Mouse (Mus musculus) MEL (cell line): ENCODE results near the gene Atp5b. TPM values are rescaled to one million over a fixed set of nuclear protein-coding genes. Genes with fewer than 3 reads are reported as not detected.

Source experiments
- DNase-seq: peaks from one replicate; pipeline ENCODE4 v3.0.0; 2011; ENCODE audit warnings: low read depth, low spot score
- H3K27ac ChIP-seq: 2 replicates; pipeline ENCODE4 v1.5.1; 2012; ENCODE audit warnings: low read depth, mild to moderate bottlenecking, control low read depth, low read length, moderate library complexity; ENCODE audit not compliant: control insufficient read depth
- H3K27me3 ChIP-seq, 2 experiments: fragments of 150-350 bp in 1 of 2; sonication (generic) in 1 of 2; 2 replicates each; pipeline ENCODE4 v1.6.1; 2012; ENCODE audit warnings: low read length in 2 of 2, mild to moderate bottlenecking in 2 of 2, improper control_type of control experiment in 1 of 2, moderate library complexity in 1 of 2; ENCODE audit not compliant: insufficient read depth in 2 of 2, control insufficient read depth in 1 of 2
- H3K36me3 ChIP-seq, 2 experiments: 2 replicates each; pipeline ENCODE4 v1.6.1; 2012 to 2014; ENCODE audit warnings: low read length in 2 of 2, improper control_type of control experiment in 1 of 2, inconsistent platforms in 1 of 2, mild to moderate bottlenecking in 1 of 2; ENCODE audit not compliant: insufficient read depth in 2 of 2, control insufficient read depth in 1 of 2
- H3K4me1 ChIP-seq, 2 experiments: fragments of 150-350 bp in 1 of 2; sonication (generic) in 1 of 2; 2 replicates each; pipeline ENCODE4 v1.6.1; 2012; ENCODE audit warnings: low read length in 2 of 2, improper control_type of control experiment in 1 of 2, mild to moderate bottlenecking in 1 of 2; ENCODE audit not compliant: insufficient read depth in 2 of 2, control insufficient read depth in 1 of 2
- H3K4me3 ChIP-seq, 2 experiments: fragments of 150-350 bp in 1 of 2; sonication (generic) in 1 of 2; 2 replicates each; pipeline ENCODE4 v1.5.1; 2012; ENCODE audit warnings: low read depth in 2 of 2, low read length in 2 of 2, mild to moderate bottlenecking in 2 of 2, moderate library complexity in 2 of 2, control low read depth in 1 of 2, improper control_type of control experiment in 1 of 2; ENCODE audit not compliant: control insufficient read depth in 1 of 2, insufficient read depth in 1 of 2
- H3K79me2 ChIP-seq: 2 replicates; pipeline ENCODE4 v1.6.1; 2012; ENCODE audit warnings: mild to moderate bottlenecking, low read length, moderate library complexity; ENCODE audit not compliant: control insufficient read depth, poor library complexity, insufficient read depth
- H3K9ac ChIP-seq: 2 replicates; pipeline ENCODE4 v1.6.1; 2012; ENCODE audit warnings: low read depth, mild to moderate bottlenecking, control low read depth, low read length, moderate library complexity; ENCODE audit not compliant: control insufficient read depth, poor library complexity, severe bottlenecking
- H3K9me3 ChIP-seq: fragments of 150-350 bp; sonication (generic); replicated peaks from 2 replicates; pipeline ENCODE4 v1.6.1; 2012; ENCODE audit warnings: mild to moderate bottlenecking, low read length, improper control_type of control experiment, moderate library complexity; ENCODE audit not compliant: insufficient read depth
- BHLHE40 ChIP-seq: IDR thresholded peaks from 2 replicates; pipeline ENCODE4 v1.6.1; 2012; ENCODE audit warnings: low read depth, mild to moderate bottlenecking, inconsistent platforms, low read length, improper control_type of control experiment, borderline replicate concordance
- CTCF ChIP-seq, 3 experiments: IDR thresholded peaks in 2 of 3; conservative IDR thresholded peaks in 1 of 3; 2 replicates each; pipeline ENCODE4 v1.5.1; 2011 to 2012; ENCODE audit warnings: low read length in 3 of 3, low read depth in 2 of 3, mild to moderate bottlenecking in 2 of 3, improper control_type of control experiment in 1 of 3, inconsistent platforms in 1 of 3, mixed read lengths in 1 of 3, moderate library complexity in 1 of 3; ENCODE audit not compliant: control insufficient read depth in 1 of 3, insufficient read depth in 1 of 3, poor library complexity in 1 of 3, severe bottlenecking in 1 of 3
- E2F4 ChIP-seq: IDR thresholded peaks from 2 replicates; pipeline ENCODE4 v1.6.1; 2011; ENCODE audit warnings: low read depth, low read length, improper control_type of control experiment, borderline replicate concordance
- EP300 ChIP-seq, 2 experiments: IDR thresholded peaks; 2 replicates each; pipeline ENCODE4 v1.6.1; 2011; ENCODE audit warnings: improper control_type of control experiment in 2 of 2, low read length in 2 of 2, low read depth in 1 of 2, mild to moderate bottlenecking in 1 of 2
- ETS1 ChIP-seq: IDR thresholded peaks from 2 replicates; pipeline ENCODE4 v1.6.1; 2012; ENCODE audit warnings: low read depth, mild to moderate bottlenecking, inconsistent platforms, low read length, improper control_type of control experiment, moderate library complexity
- GABPA ChIP-seq: IDR thresholded peaks from 2 replicates; pipeline ENCODE4 v1.6.1; 2012; ENCODE audit warnings: low read depth, mild to moderate bottlenecking, inconsistent platforms, low read length, improper control_type of control experiment, moderate library complexity
- GATA1 ChIP-seq: IDR thresholded peaks from 2 replicates; pipeline ENCODE4 v1.6.1; 2011; ENCODE audit warnings: low read depth, low read length, improper control_type of control experiment
- KAT2A ChIP-seq: conservative IDR thresholded peaks from 2 replicates; pipeline ENCODE4 v1.6.1; 2012; ENCODE audit warnings: low read depth, low read length, improper control_type of control experiment, inconsistent platforms
- MAFK ChIP-seq: IDR thresholded peaks from 2 replicates; pipeline ENCODE4 v1.6.1; 2011; ENCODE audit warnings: low read depth, mild to moderate bottlenecking, low read length, improper control_type of control experiment, borderline replicate concordance
- MAZ ChIP-seq: IDR thresholded peaks from 2 replicates; pipeline ENCODE4 v1.6.1; 2012; ENCODE audit warnings: low read depth, mild to moderate bottlenecking, inconsistent platforms, low read length, improper control_type of control experiment
- MEF2A ChIP-seq: IDR thresholded peaks from 2 replicates; pipeline ENCODE4 v1.6.1; 2014; ENCODE audit warnings: low read depth, mild to moderate bottlenecking, inconsistent platforms, low read length, improper control_type of control experiment; ENCODE audit not compliant: poor library complexity, insufficient replicate concordance, severe bottlenecking; ENCODE audit errors: extremely low read depth
- MXI1 ChIP-seq: IDR thresholded peaks from 2 replicates; pipeline ENCODE4 v1.6.1; 2011; ENCODE audit warnings: mild to moderate bottlenecking, low read depth, low read length, improper control_type of control experiment
- MYB ChIP-seq: IDR thresholded peaks from 2 replicates; pipeline ENCODE4 v1.6.1; 2011; ENCODE audit warnings: mild to moderate bottlenecking, low read depth, low read length, improper control_type of control experiment
- NELFE ChIP-seq: IDR thresholded peaks from 2 replicates; pipeline ENCODE4 v1.6.1; 2011; ENCODE audit warnings: low read depth, low read length, improper control_type of control experiment
- NRF1 ChIP-seq: IDR thresholded peaks from 2 replicates; pipeline ENCODE4 v1.6.1; 2014; ENCODE audit warnings: low read depth, mild to moderate bottlenecking, inconsistent platforms, low read length, improper control_type of control experiment, moderate library complexity; ENCODE audit not compliant: poor library complexity, insufficient read depth, severe bottlenecking
- POLR2AphosphoS5 ChIP-seq: IDR thresholded peaks from 2 replicates; pipeline ENCODE4 v1.6.1; 2012; ENCODE audit warnings: low read depth, borderline replicate concordance, mild to moderate bottlenecking, inconsistent platforms, low read length, moderate library complexity, mixed read lengths
- SIN3A ChIP-seq: IDR thresholded peaks from 2 replicates; pipeline ENCODE4 v1.6.1; 2012; ENCODE audit warnings: low read length, improper control_type of control experiment, inconsistent platforms
- SMC3 ChIP-seq: IDR thresholded peaks from 2 replicates; pipeline ENCODE4 v1.6.1; 2011; ENCODE audit warnings: low read depth, low read length, improper control_type of control experiment
- TAL1 ChIP-seq: IDR thresholded peaks from 2 replicates; pipeline ENCODE4 v1.6.1; 2012; ENCODE audit warnings: mild to moderate bottlenecking, inconsistent platforms, low read length, moderate library complexity, mixed read lengths
- UBTF ChIP-seq: IDR thresholded peaks from 2 replicates; pipeline ENCODE4 v1.6.1; 2012; ENCODE audit warnings: low read depth, mild to moderate bottlenecking, inconsistent platforms, low read length, improper control_type of control experiment, moderate library complexity, borderline replicate concordance; ENCODE audit not compliant: insufficient read depth
- USF1 ChIP-seq: IDR thresholded peaks from 2 replicates; pipeline ENCODE4 v1.6.1; 2014; ENCODE audit warnings: low read depth, mild to moderate bottlenecking, inconsistent platforms, low read length, improper control_type of control experiment, moderate library complexity
- ZKSCAN1 ChIP-seq: IDR thresholded peaks from 2 replicates; pipeline ENCODE4 v1.6.1; 2012; ENCODE audit warnings: low read depth, mild to moderate bottlenecking, inconsistent platforms, low read length, improper control_type of control experiment, moderate library complexity
- ZMIZ1 ChIP-seq: IDR thresholded peaks from 2 replicates; pipeline ENCODE4 v1.6.1; 2012; ENCODE audit warnings: low read depth, mild to moderate bottlenecking, inconsistent platforms, low read length, improper control_type of control experiment, moderate library complexity
- ZNF384 ChIP-seq: IDR thresholded peaks from 2 replicates; pipeline ENCODE4 v1.6.1; 2012; ENCODE audit warnings: low read depth, mild to moderate bottlenecking, inconsistent platforms, low read length, improper control_type of control experiment
- polyA plus RNA-seq, 2 experiments: library from polyadenylated mRNA; stranded (reverse) in 1 of 2; unstranded in 1 of 2; fragments of >175 nt in 1 of 2; fragments of >200 nt in 1 of 2; gene quantifications; 2 replicates each; pipeline versions ENCODE4 v1.2.1 to v1.2.4; 2012; ENCODE audit warnings: low replicate concordance in 2 of 2, low read depth in 1 of 2; ENCODE audit not compliant: insufficient read length in 2 of 2, insufficient read depth in 1 of 2, missing spikeins in 1 of 2
- total RNA-seq: library from RNA; depleted of rRNA; stranded (reverse); fragments of 300-350 nt; gene quantifications from 2 replicates; pipeline ENCODE4 v1.2.3, GENCODE M21; 2012

Atp5b gene
- total and polyA plus RNA-seq, 3 experiments, result 545 to 2,318 (median 2,164) TPM

GRCm38 (mm10) chr10:128059207-128059981 lies 23.7 kb upstream of the Atp5b start (continued):
- TF ChIP-seq MAZ (no peak), KAT2A (0 out of 2 replicates have a peak, but pooled peaks have one; percentile 2), ZMIZ1 (peak; percentile 49; the same call in 1 of the 2 replicates), EP300 (IDR thresholded peaks at IDR 0.05; ENCODE audit: low read depth in 1 of 2, low read length in 2 of 2) (no peak), UBTF (no peak; the same call in 1 of the 2 replicates), MXI1 (peak; percentile 99), MAFK (no peak), CTCF (IDR thresholded peaks at IDR 0.05 in 2 of 3, conservative IDR thresholded peaks at IDR 0.05 in 1 of 3; ENCODE audit: control insufficient read depth in 1 of 3, insufficient read depth in 1 of 3, low read depth in 2 of 3, low read length in 3 of 3, poor library complexity in 1 of 3, severe bottlenecking in 1 of 3) (no peak), GABPA (no peak), E2F4 (no peak), SIN3A (peak; percentile 90), MEF2A (no peak), TAL1 (no peak), BHLHE40 (peak; percentile 62; the same call in 1 of the 2 replicates), NRF1 (peak; percentile 26; the same call in 1 of the 2 replicates), GATA1 (no peak), USF1 (peak; percentile 24; the same call in 1 of the 2 replicates), NELFE (no peak), ZKSCAN1 (no peak), ETS1 (peak; percentile 64; the same call in 1 of the 2 replicates), SMC3 (no peak), MYB (peak; percentile 49; the same call in 1 of the 2 replicates), POLR2AphosphoS5 (no peak)

GRCm38 (mm10) chr10:128061109-128061508 lies 22.0 kb upstream of the Atp5b start:
- Histone ChIP-seq H3K27me3 (no peaks in the 10 kb centered on the region), H3K4me3 (peak overlapping the region; percentile 76 to 94), H3K27ac (no peak overlapping the region), H3K4me1 (peaks cover 19 to 21% of the 10 kb centered on the region in 2 experiments), H3K79me2 (peaks cover 74% of the 10 kb centered on the region), H3K9me3 (no peaks in the 10 kb centered on the region), H3K9ac (peak overlapping the region; percentile 89)
- DNase-seq, result no peak
- TF ChIP-seq NRF1 (no peak), USF1 (no peak), ZNF384 (peak; percentile 87)
- TF ChIP-seq, all 39 proteins: peak for 1
- H3K36me3 ChIP-seq, result peaks cover 8 to 49% of the 10 kb centered on the region in 2 experiments
